Mouse (Mus musculus) megakaryocyte-erythroid progenitor cell, adult 5 weeks (primary cell): ENCODE data around the gene Gm21190. TPM values are rescaled to one million over a fixed set of nuclear protein-coding genes. Genes with fewer than 3 reads are reported as not detected.

Experiments
- polyA plus RNA-seq: library from polyadenylated mRNA; stranded (reverse); fragments of >175 nt; gene quantifications from 2 replicates; pipeline ENCODE4 v1.2.3, GENCODE M21; 2012

Gm21190 gene
- polyA plus RNA-seq: not detected in 2 replicates

DNA sequence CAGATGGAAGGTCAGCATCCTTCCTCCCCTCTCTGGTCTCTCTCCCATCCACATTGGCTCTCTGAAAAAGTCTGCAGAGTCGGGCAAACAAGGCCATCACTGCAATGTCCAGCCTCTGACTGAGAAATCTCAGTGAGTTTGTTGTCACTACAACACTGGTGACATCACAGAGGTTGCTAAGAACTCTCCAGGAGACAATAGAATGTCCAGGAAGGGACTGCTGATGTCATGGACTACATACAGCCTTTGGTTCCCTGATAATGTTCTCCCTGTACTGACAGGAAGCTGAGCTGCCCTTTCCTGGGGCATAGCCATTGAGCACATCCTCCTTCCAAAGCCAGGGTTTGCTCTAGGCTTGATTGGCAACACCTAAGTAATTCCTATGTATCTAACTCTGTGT, at the start of gene Gm21190:
Gene Gm21190 (minus strand): TSS at position 101 of the 400 bp plus-strand sequence.

GRCm38 (mm10) chr5:15577033-15577432, 48.0 kb upstream of the Gm21190 start, which contains the start of gene Gm21083:
TSS of gene Gm21083 (plus strand) at chr5:15577333.

DNA sequence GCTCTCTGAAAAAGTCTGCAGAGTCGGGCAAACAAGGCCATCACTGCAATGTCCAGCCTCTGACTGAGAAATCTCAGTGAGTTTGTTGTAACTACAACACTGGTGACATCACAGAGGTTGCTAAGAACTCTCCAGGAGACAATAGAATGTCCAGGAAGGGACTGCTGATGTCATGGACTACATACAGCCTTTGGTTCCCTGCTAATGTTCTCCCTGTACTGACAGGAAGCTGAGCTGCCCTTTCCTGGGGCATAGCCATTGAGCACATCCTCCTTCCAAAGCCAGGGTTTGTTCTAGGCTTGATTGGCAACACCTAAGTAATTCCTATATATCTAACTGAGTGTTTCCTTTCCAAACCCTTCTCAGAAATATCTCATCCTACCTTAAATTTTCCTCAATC, 52.6 kb downstream of the Gm21190 start, which contains the start of gene Gm21149:
Gene Gm21149 (minus strand): TSS at position 101 of the 400 bp plus-strand sequence.

Other genes starting within 250 kb of the Gm21190 start
- gene Gm21149, start 52.7 kb downstream of the Gm21190 start, polyA plus RNA-seq: not detected in 2 replicates
- 0.19 TPM in 1 of 2 replicates, not detected in the other for gene Gm21083, start 48.1 kb upstream of the Gm21190 start, polyA plus RNA-seq
- not detected in 2 replicates for gene Speer4d, start 89.8 kb upstream of the Gm21190 start, polyA plus RNA-seq
- gene 4930572O03Rik, start 127.8 kb upstream of the Gm21190 start, polyA plus RNA-seq: not detected in 2 replicates
- not detected in 2 replicates for gene Speer4c, start 185.0 kb upstream of the Gm21190 start, polyA plus RNA-seq